Mouse (Mus musculus) cerebellum, adult 18-20 months (tissue): ENCODE data around the gene 9530068E07Rik.
"Not testable (repeated sequence)": the region's sequence is repeated elsewhere in the genome, so short reads cannot be mapped to it uniquely, and the experiment has no call there.

ENCODE experiments used
- DNase-seq, 2 experiments: peaks; one replicate each; pipeline ENCODE4 v3.0.0; 2021

Gene 9530068E07Rik

DNA sequence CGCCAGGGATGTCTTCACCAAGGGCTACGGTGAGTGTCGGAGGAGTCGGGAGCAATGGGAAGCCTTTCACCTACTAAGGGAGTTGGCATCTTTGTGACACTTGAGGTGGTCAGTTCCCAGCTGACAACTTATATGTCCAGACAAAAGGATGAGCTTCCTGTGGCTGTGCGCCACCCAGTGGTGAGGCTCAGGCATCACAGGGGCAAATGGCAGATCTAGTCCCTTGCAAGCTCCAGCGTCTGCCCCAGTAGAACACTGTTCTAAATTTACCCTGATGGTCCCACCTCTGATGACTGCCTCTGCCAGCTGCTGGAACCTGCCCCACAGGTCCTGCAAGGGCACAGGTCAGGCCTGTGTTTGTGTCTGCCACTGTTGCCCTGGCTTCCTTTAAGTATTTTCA is 21.9 kb upstream of the 9530068E07Rik start:
- DNase-seq = peak; percentile 56

DNA sequence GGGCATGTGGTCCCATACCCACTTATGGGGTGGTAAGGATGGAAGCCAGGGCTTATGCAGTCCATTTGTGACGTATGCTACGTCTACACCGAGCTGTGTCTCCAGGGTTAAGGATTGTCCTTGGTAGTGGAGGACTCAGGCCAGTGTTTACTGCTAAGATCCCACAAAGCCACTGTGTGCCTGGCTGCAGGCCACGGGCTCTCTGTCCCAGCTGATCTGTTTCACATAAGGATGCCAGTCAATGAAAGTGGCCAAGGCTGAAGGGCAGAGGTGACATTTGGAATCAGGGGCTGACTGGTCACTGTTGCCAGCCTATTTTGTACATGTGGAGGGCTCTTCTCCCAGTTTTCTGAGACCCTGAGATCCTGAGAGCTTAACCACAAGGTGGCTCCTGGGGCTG is 18.6 kb upstream of the 9530068E07Rik start:
- no peak for DNase-seq

DNA sequence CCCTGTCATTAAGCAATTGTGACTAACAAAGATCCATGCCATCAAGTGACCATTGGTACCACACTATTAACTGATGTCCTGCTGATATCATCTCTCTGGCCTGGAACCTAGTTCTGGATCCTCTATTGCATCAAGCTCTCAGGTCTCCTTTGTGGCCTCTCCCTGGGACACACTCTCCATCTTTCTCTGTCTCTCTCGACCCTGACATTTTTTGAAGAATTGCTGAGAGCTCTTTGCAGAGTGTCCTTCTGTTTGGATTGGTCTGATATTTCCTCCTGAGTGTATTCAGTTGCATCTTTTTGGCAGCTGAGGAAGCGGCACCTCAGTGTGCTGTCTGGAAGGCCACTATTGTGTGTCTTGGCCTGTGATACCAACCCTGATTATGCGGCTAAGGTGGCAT is 17.0 kb upstream of the 9530068E07Rik start:
- DNase-seq = no peak

DNA sequence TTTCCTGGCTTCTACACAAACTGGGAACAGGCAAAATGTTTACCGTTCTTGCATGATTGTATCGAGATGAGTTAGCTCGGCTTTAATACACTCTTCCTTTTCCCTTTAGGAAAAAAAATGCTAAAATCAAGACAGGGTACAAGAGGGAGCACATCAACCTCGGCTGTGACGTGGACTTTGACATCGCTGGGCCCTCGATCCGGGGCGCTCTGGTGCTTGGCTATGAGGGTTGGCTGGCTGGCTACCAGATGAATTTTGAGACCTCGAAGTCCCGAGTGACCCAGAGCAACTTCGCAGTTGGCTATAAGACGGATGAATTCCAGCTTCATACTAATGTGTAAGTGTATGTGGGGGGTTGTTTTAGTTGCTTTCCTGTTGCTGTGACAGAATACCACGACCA is 12.5 kb upstream of the 9530068E07Rik start:
- DNase-seq = no peak

DNA sequence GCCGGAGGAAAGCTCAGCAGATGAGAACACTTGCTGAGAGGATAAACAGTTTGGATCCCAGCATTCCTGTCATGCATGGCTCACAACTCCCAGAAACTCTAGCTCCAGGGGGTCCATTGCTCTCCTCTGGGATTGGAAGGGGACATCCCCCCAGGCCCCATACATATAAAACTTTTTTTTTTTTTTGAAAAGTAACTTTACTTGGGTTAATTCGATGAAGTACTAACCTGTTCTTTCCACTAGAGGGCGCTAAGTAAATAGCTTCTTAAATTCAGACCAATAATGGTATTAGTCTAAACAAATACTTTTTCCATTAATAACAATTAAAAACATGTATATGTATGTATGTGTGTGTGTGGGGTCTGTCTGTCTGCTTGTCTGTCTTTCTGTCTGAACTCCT is 11.6 kb upstream of the 9530068E07Rik start:
- DNase-seq = no peak

DNA sequence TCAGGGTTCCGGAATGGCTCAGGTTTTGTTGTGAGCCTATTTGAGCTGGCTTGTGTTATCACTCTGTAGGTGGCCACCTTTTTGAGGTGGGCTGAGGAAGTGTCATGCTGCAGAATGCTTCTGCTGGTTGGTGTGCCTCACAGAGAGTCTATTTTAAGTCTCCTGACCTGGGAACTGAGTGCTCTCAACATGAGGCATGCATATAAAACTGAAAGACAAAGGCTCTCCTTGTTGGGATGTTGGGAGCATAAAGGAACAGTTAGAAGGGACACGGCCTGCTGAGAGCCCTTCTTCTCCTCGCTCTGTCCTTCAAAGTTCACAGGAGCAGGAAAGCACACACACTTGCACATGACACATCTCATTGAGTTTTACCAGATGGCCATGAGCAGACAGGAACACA is 9.3 kb upstream of the 9530068E07Rik start:
- no peak for DNase-seq

DNA sequence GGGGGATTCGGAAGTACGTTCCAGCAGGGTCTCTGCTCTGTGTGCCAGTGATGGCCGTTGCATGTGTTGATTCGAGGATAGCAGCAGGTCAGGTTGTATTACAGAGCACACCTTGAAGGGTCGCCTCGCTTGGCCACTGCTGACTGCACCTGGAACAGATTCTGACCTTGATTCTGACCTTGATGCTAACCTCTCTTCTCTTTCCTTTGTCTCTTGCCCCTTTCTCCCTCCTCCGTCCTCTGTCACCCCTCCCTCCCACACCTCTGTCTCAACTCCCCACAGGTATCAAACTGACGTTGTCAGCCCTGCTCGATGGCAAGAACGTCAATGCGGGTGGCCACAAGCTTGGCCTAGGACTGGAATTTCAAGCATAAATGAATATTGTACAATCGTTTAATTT is 8.1 kb upstream of the 9530068E07Rik start:
- DNase-seq = no peak

DNA sequence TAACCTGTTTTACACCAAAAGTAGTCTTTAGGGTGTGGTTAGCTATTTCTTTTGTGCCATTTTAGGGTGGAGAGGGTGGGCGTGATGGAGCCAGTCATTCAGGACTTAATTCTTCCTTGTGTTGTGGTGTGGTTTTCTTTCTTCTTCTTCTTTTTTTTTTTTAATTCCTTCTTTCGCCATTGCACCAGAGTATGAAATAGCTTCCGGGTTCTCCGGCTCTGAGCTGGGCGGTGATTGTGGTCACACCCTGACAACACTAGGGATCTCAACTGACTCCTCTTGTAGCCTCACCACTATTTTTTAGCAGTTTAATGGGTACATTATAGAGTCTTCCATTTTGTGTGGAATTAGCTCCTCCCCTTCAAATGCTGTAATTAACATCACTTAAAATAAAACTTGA is 7.2 kb upstream of the 9530068E07Rik start:
- DNase-seq = not testable (repeated sequence)

DNA sequence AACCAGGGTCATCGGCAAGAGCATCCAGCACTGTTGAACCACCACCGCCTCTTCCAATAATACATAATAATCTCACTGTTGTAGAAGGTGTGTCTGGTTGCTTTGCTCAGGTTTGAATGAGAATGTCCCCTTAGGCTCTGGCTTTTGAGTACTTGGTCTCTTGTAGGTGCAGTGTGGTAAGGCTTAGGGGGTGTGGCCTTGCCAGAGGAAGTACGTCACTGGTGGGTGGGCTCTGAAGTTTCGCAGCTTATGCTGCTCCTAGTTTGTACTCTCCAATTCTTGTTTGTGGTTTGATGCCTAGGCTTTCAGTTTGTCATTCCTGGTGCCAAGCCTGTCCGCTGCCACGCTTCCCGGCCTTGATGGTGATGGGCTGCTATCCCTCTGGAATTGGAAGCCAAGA is 6.3 kb upstream of the 9530068E07Rik start:
- DNase-seq = no peak

DNA sequence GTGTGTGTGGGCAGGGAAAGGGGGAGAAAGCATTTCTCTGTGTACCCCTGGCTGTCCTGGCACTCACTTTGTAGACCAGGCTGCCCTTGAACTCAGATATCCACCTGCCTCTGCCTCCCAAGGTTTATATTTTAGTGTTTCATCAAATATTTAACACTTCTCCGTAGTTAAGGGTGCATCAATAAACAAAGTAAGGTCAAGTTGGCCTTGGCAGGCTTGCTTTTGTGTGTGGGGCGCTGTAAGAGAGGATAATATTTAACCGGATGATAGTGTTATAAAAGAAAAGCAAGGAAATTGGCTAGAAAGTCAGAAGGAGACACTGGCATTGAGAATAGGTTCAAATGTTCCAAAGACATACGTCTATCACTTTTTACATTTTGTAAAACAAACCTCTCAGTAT is 1.7 kb upstream of the 9530068E07Rik start:
- DNase-seq = no peak

DNA sequence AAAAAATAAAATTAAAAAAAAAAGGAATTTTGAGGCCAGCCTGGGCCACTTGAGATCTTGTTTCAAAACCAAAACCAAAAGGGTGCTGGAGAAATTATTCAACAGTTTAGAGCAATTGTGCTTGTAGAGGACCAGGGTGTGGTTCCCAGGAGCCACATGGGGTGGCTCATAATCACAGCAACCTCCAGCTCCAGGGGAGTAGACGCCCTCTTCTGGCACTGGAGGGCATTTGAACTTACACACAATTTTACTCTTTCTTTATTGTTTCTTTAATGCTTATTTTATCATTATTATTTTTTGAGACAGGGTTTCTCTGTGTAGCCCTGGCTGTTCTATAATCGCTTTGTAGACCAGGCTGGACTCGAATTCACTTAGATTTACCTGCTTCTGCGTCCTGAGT is 885 bp upstream of the 9530068E07Rik start:
- no peak for DNase-seq

DNA sequence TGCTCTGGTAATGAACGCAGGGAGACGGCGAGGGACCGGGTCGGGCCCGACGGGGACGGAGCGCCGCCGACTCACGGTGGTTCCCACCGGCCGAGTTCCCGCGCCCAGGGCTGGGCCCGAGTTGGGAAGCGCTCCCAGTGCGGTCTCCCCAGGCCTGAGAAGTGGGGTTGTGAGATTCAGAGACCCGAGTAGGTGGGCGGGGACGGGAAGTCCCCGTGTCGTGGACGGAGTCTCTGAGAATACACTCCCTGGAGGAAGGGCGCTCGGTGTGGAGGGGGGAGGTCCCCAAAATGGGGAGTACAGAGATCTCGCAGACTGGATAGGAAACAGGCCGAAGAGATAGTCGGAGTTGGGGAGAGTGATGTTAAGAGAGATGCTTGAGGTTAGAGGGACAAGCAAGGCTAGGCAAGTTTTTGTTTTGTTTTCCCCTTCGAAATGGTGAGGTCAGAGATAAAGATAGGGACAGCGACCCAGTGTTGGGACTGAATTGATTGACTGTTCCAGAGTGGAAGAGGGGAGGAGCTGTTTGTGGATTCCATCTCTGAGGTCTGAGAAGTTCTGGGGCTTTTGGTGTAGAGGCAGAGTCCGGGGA is 465 bp downstream of the 9530068E07Rik start:
- peak in 1 of 2 experiments; percentile 38 for DNase-seq

DNA sequence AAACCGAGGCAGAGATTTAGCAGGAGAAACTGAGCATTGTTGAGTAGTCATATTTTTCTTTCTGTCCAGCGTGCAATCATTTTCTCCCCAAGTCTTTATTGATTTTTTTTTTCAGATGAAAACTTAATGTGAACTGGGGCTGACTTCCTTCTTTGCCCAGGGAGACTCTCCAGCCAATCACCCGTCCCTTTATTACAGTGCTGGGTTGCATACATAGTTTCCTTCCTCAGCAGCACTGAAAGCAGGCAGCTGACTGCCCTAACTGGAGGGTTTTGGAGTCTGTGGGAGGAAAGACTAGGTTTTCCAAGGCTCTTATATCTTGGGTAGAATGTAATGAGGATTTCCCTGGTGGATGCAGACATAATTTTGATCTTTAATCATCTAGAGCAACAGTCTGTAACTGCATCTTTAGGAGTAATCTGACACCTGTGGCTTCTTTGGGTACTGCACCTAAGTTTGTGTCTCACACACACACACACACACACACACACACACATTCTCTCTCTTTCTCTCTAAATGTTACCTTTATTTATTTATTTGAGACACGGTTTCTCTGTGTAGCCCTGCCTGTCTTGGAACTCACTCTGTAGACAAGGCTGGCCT is 1.3 kb downstream of the 9530068E07Rik start:
- no peak for DNase-seq

DNA sequence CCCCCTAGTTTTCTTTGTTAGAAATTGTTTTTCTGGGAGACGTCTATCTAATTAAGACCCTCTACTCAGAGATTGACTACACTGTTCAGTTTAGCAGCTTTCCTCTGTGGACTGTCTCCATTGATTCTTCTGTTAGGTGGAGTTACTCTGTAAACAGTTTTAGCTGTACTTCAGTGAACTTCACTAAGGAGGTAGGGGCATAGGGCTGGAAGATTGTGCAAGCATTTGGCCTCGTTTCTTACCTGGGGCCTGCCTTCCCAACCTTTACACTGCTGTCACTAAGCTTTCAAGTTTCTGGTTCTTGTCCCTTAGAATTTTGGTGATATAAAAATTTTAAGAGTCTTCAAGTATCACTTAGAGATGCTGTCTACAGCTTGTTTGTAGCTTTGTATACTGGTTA is 5.2 kb downstream of the 9530068E07Rik start:
- no peak for DNase-seq

DNA sequence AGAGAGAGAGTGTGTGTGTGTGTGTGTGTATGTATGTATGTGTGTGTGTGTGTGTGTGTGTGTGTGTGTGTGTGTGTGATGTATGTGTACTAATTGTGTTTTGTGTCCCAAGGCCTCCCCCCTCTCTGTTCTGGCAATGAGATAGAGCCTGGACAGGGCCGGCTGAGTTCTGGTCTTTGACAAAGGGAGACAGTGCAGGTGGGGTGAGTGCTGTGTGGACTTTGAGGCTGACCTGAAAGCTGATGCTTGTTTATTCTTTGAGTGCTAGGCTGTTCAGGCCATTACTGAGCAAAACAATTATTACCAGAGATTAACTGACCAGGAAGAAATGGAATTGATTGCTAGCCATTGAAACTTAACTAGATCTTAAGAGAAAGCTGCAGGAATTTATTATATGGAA is 6.3 kb downstream of the 9530068E07Rik start:
- DNase-seq = no peak

DNA sequence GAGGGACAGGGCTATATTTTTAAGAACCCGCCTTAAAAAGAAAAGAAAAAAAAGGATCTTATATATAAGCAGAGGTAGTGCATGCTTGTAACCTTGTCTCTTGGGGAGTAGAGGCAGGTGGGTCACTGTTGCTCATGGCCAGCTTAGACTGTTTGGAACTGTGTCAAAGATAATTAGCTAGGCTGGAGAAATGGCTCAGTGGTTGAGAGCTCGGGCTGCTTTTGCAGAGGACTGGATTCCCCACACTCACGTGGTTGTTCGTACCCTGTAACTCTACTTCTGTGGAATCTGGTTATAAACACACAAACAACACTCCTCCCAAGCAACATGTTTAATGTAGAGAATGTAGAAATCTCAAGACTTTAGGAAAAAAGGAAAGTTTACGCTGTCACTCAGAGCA is 8.0 kb downstream of the 9530068E07Rik start:
- DNase-seq = no peak

DNA sequence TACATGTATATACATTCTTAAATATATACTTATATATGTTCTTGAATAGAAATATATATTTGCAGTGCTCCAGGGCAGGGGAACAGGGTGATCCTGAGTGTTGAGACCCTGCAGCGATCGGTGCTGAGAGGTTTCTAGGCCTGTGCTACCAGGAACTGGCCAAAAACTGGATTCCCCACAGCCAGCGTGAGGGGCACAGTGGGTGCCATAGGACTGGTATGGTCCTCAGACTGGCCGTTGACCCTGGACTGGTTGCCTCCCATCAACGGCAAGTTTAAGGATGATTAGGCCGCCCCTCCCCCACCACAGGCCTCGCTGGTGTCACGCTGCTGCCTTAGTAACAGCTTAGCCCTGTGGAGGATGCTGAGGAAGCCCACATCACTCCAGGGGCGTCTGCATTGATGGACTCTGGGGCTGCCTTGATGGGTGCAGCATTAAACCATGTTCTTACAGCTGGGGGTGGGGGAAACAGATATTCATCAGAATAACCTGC is 9.0 kb downstream of the 9530068E07Rik start:
- no peak for DNase-seq

DNA sequence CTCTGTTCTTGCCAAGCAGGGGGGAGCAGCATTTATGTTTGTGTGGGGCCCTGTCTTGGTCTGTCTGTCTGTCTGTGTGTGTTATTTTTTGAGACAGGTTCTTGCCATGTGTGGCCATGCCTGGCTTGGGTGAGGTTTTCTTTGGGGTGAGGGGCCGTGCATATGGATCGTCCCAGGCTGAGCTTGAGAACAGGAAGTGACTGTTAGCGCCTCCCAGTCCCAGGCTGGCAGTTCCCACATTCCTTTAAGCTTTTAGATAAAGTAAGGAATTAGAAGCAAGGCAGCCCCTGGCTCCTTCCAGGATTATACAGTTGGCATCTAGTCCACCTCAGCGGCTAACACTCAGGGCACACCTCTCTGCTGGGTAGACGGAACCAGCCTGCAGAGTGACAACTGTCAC is 13.1 kb downstream of the 9530068E07Rik start:
- DNase-seq = no peak

DNA sequence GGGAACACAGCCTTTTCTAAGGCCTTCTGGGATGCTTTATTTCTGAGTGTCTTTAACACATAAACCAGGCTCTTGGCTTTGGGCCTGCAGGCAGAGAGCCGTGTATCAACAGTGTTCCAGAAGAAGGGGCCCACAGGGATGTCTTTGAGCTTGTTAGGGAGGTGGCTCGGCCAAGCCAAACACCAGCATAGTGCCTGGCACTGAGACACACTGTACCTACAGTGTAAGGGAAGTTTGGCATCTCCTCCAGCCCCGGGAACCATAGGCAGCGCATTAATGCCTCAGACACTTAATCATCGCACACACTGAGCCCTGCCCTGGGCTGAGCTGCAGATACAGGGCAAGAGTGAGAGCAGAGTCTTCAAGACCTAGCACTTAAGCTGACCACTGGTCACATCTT is 22.1 kb downstream of the 9530068E07Rik start:
- no peak for DNase-seq

DNA sequence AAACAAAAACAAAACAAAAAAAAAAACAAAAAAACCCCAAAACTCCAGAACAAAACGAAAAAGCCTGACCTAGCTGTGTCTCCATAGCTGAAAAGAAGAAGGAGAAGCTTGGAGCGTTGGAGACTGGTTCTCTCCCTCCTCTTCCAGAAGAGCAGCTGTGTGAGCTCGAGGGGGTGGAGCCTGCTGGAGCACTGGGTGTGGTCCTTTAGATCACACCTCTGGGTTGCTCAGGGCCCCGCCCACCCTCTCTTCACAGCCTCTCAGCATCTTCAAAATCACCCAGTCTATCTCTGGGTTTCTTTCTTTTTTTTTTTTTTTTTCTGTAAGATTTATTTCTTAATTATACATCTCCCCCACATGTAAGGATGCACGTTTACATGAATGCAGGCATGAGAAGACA is 23.0 kb downstream of the 9530068E07Rik start:
- no peak for DNase-seq

DNA sequence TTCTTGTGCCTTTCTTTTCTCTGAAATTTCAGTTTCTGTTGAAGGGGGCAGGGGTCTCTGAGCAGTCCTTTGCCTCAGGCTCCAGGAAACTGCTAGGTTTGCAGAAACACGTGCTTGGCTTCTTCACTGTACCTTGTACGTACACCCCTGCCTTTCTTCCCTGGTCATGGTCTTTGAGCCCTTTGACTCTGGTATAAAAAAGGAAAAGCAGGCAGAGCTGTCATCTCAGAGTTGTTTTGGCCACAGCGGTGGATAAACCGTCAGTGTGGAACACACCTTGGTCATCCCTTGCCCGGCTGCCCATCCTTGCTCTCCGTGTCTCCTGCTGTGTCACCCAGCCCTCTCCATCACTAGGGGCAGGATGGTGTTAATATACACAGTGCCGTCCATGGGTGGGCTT is 23.6 kb downstream of the 9530068E07Rik start:
- DNase-seq = no peak

DNA sequence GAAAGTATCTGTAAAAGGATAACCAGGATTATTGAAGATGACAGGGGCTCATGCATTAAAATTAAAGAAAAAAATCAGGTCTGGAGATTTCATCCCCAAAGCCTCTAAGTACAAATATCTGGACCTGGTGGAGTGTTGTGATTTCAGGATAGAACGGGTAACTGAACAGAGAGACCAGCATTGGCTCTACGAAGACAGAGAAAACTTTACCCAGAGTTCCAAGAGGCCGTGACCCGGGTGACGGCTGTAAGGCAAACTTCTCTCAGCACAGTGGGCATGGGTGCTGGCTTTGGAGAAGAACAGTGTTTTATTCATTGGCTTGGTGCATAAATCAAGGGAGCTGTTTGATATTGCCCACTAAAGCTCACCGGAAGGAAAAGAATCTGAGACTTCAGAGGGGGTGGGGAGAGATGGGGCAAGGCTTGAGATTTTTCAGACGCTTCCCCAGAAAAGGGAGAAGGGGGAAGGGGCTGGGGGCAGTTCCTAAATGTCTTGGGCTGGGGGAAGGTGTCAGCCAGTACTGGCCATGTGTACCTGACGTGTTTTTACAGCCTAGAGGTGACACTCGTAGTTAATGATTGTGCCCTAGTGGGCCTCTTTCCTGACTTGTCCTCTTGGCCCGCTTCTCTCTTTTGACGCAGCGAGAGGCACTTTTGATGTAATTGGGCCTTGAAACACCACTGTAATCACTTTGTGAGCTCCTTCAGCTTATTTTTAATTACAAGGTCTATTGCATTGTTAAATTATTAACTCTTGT is 24.2 kb downstream of the 9530068E07Rik start:
- DNase-seq = no peak

DNA sequence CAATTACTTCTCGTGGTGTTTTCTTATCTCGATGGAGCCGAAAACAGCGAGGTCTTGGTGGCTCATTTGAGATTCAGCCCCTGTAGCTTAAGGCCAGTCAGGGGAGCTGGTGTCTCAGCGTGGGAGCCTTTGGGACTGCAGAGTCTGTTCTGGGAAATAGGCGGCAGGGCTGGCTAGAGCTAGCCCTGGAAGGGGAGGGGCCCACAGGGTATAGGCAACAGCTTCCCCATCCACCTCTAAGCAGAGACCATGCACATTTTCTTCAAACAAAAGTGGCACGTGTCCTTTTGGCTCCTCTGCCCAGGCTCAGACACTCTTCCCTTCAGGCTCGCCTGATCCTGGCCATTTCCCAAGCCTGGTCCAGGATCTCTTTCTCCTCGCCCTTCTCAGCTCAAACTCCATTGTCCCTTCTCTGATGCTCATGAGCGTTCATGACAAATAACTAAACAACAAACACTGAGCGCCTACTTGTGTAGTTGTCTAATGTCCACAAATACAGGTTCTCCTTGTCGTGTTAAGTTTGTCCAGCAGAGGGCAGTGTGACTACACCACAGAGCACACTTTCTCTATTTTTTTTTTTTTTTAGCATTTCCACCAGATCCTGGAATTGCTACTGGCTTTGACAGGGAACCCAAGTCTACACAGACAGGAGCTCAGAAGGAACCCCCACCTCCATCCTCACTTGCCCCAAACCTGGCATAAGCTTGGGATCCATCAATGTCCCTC is 25.0 kb downstream of the 9530068E07Rik start:
- DNase-seq = peak; percentile 46 to 72

DNA sequence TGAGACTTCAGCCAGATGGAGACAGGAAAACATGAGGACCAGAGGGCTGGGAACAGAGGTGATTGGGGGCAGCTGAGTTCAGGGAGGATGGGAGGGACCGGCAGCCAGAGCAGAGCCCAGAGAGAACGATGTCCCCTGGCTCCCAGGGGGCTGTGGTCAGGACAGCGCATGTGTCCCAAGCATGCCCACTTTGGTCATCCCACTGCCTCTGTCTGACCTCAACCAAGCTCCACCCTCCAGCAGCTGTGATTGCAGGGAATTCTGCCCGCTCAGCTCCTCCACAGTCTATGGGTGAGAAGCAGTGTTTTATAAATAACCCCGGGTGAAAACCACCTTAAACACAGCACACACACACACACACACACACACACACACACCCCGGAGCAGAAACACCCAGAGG is 33.2 kb downstream of the 9530068E07Rik start:
- no peak for DNase-seq
